Mouse (Mus musculus) small intestine, adult 2 months (tissue): ENCODE results near the gene Ccdc177. TPM values are rescaled to one million over a fixed set of nuclear protein-coding genes. Genes with fewer than 3 reads are reported as not detected.

ENCODE experiments used
- H3K27ac ChIP-seq: fragments of 200-500 bp; 2 replicates; pipeline ENCODE4 v1.5.1; 2012; ENCODE audit warnings: low read depth, low read length, control low read depth, inconsistent platforms; ENCODE audit not compliant: insufficient read depth
- H3K27me3 ChIP-seq: fragments of 200-500 bp; 2 replicates; pipeline ENCODE4 v1.6.1; 2012; ENCODE audit warnings: mild to moderate bottlenecking, moderate library complexity, low read length, inconsistent platforms; ENCODE audit not compliant: control insufficient read depth, insufficient read depth
- H3K36me3 ChIP-seq: fragments of 200-500 bp; 2 replicates; pipeline ENCODE4 v1.6.1; 2012; ENCODE audit warnings: mild to moderate bottlenecking, low read length, control low read depth, inconsistent platforms; ENCODE audit not compliant: control insufficient read depth, insufficient read depth
- H3K4me1 ChIP-seq: fragments of 200-500 bp; 2 replicates; pipeline ENCODE4 v1.6.1; 2012; ENCODE audit warnings: low read length, inconsistent platforms, mixed read lengths; ENCODE audit not compliant: control insufficient read depth, insufficient read depth, insufficient read length
- H3K4me3 ChIP-seq: fragments of 200-500 bp; 2 replicates; pipeline ENCODE4 v1.5.1; 2012; ENCODE audit warnings: low read depth, mild to moderate bottlenecking, control low read depth, inconsistent platforms, low read length, moderate library complexity
- CTCF ChIP-seq: fragments of 200-500 bp; IDR thresholded peaks from 2 replicates; pipeline ENCODE4 v1.5.1; 2012; ENCODE audit warnings: low read depth, mild to moderate bottlenecking, control low read depth, inconsistent platforms, low read length, moderate library complexity, mixed read lengths; ENCODE audit not compliant: insufficient replicate concordance, insufficient read length; ENCODE audit errors: extremely low read depth
- POLR2A ChIP-seq: fragments of 200-500 bp; IDR thresholded peaks from 2 replicates; pipeline ENCODE4 v1.6.1; 2012; ENCODE audit warnings: low read depth, mild to moderate bottlenecking, control low read depth, inconsistent platforms, low read length, moderate library complexity
- WGBS: fragments of 180-500 bp; shearing (Covaris S2); methylation state at CpG from one replicate; pipeline ENCODE4 v1.1.7; 2018; 5-methylcytosine and 5-hydroxymethylcytosine counted together
- polyA plus RNA-seq: library from polyadenylated mRNA; depleted of rRNA; stranded (reverse); fragments of >200 nt; gene quantifications from 2 replicates; pipeline ENCODE4 v1.2.3, GENCODE M21; 2012

Ccdc177 gene
- polyA plus RNA-seq, 1 experiment, result 0.10 TPM

DNA sequence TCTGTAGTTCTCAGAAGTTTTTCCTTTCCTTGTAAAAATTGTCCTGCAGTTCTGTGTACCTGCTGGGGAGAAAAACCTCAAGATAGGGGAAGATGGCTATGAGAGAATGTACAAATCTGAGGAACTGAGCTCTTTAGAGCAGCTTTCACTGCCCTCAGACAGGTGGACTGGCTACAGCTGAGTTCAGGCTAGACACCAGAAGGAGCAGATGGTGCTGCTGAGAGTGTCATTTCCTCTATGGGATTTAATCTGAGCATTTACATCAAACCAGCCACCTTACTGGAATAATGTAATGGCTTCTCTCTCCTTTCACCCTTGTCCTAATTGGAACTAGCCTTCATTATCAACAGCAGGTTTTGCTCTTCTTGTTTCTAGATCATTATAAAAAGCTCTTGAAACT lies 37.8 kb upstream of the Ccdc177 start:
- H3K27ac ChIP-seq, result no peak overlapping the region
- TF ChIP-seq POLR2A (no peak), CTCF (no peak)
- peaks cover 12% of the 10 kb centered on the region for H3K4me1 ChIP-seq
- no peaks in the 10 kb centered on the region for H3K27me3 ChIP-seq
- no peak overlapping the region for H3K4me3 ChIP-seq
- peaks cover 3% of the 10 kb centered on the region for H3K36me3 ChIP-seq

DNA sequence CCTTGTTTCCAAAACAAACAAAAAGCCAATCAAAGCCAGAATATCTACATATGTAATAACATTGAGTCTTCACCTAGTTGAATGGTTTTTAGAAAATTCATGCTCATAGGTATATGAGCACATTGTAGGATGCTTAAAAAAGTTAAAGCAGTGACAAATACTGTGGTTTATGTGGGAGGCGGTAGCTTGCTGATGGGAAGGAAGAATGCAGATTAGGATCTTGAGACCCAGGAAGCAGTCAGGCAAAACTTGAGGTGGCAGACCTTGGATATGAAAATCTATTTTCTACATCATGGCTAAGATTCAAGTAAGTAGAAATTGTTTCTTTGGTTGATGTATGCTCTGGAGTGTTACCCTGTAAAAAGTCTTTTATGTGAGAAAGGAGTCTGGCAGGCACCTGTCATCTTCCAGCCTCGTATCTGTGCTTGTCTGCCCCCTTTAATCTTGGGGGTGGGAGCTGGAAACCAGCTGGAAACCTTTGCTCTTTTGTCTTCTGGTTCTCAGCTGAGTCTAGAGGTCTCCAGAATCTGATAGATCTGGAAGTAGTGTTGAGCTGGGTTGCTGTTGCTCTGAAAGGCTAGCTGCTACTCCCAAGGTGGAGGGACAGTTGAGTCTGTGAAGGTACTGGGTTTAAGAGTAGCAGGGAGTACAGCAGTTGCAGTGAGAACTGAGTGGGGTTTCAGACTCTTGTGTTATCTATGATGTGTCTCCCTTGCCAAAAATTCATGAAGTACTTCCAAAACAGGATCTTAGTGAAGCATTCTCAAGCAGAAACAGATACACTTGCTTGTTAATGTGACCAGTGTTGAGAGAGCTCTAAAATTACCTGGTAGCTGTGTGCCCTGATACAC lies 34.7 kb upstream of the Ccdc177 start:
- H3K27ac ChIP-seq, result no peak overlapping the region
- no peak overlapping the region for H3K4me3 ChIP-seq
- 64% methylated on average over 2 of the region's 2 CpGs for WGBS
- H3K36me3 ChIP-seq, result peaks cover 3% of the 10 kb centered on the region
- H3K4me1 ChIP-seq, result peaks cover 15% of the 10 kb centered on the region
- no peak for TF ChIP-seq POLR2A
- TF ChIP-seq CTCF, result no peak
- no peaks in the 10 kb centered on the region for H3K27me3 ChIP-seq

DNA sequence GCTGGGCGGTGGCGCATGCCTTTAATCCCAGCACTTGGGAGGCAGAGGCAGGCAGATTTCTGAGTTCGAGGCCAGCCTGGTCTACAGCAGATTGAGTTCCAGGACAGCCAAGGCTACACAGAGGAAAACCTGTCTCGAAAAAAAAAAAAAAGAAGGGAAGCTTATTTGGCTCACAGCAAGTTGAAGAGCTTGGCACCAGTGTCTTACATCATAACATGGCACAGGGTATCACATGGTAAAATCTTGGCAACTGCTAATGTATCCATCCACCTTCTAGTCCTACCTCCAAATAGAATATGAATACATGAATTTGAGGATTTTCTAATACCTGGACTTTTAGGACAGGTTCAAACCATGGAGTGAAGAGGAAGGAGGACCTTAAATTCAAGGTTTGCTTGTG lies 34.0 kb upstream of the Ccdc177 start:
- no peaks in the 10 kb centered on the region for H3K27me3 ChIP-seq
- no peak overlapping the region for H3K4me3 ChIP-seq
- peaks cover 19% of the 10 kb centered on the region for H3K4me1 ChIP-seq
- no peak overlapping the region for H3K27ac ChIP-seq
- no peak for TF ChIP-seq CTCF
- TF ChIP-seq POLR2A, result no peak
- H3K36me3 ChIP-seq, result peaks cover 3% of the 10 kb centered on the region
- WGBS, result 85% methylated on average over 4 of the region's 4 CpGs

DNA sequence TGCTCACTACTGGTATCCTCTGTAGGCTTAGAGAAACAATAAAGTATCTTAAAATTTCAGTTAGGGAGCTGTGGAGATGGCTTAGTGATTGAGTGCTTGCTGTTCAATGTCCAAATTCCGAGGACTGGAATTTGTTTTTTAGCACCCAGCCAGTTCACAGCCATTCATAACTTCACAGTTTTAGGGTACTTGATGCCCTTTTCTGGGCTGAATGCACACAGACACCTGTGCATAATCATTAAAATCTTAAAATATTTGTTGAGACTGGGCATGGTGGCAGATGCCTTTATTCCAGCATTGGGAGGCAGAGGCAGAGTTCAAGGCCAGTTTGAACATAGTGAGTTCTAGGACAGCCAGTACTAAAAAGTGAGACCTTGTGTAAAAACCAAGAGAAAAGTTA lies 33.0 kb upstream of the Ccdc177 start:
- WGBS, result 39% methylated on average over 1 of the region's 1 CpGs
- Histone ChIP-seq H3K4me3 (no peak overlapping the region), H3K27ac (no peak overlapping the region), H3K36me3 (peaks cover 3% of the 10 kb centered on the region), H3K27me3 (no peaks in the 10 kb centered on the region), H3K4me1 (peaks cover 19% of the 10 kb centered on the region)
- no peak for TF ChIP-seq POLR2A
- TF ChIP-seq CTCF, result no peak

DNA sequence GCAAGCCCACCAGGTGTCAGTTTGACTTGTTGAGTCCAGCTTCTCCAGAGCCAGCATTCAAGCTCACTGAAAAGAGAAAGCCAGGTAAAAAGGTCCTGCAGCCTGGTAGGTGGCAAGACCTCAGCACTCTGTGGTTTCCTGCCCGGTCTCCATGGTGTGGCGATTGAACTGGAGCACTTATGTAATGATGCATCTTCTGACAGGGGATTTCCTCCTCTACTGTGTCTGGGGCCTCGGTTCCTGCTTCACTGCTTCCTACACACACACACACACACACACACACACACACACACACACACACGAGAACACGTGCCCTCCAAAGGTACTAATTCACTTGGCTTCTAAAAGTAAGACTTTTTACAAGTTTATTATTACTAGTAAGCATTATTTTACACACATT lies 32.4 kb upstream of the Ccdc177 start:
- Histone ChIP-seq H3K27ac (peak overlapping the region; percentile 76), H3K4me3 (peak overlapping the region; percentile 2; the same call in 1 of the 2 replicates), H3K36me3 (peaks cover 3% of the 10 kb centered on the region), H3K27me3 (no peaks in the 10 kb centered on the region), H3K4me1 (peaks cover 20% of the 10 kb centered on the region)
- TF ChIP-seq POLR2A, result no peak
- TF ChIP-seq CTCF, result no peak; the same call in 1 of the 2 replicates
- 37% methylated on average over 5 of the region's 5 CpGs for WGBS

DNA sequence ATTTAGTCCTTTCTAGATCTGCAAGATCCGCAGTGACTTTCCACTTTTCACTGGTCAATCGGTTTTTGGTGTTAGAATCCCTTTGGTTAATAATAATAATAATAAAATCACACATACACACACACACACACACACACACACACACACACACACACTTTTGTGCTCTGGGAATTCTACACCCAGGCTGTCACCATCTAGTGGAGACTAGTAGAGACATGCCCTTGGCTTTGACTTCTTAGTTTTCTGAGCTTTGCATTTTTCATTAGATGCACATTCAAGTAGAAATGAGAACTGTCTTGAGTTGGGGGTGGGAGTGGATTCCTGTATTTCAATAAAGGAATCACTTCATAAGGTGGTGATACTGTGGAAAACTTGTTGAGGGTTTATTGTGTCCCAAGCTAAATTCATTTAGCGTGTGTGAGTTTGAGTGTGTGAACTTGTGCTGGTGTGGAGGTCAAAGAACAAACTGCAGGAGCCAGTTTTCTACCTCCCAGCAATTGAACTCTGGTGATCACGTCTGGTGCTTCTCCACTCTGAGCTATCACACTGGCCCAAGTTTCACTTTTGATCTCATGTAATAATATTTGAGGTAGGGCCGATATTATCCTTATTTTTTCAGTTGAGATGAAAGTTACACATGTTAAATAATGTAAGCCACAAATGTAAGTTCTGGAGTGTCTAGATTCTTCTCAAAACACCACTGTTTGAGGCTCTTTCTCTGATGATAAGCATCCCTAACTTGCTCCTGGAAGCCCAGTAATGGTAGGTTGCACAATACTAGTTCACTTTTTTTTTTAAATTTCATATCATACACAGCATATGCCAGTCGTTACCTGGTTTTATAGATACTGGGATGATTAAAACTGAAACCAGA lies 31.3 kb upstream of the Ccdc177 start:
- Histone ChIP-seq H3K27ac (peak overlapping the region; percentile 87), H3K36me3 (peaks cover 3% of the 10 kb centered on the region; the same call in 1 of the 2 replicates), H3K27me3 (no peaks in the 10 kb centered on the region), H3K4me3 (peak overlapping the region; percentile 67), H3K4me1 (peaks cover 20% of the 10 kb centered on the region)
- 5% methylated on average over 6 of the region's 6 CpGs for WGBS
- TF ChIP-seq POLR2A (no peak), CTCF (no peak)
